Mouse (Mus musculus) G1E (cell line): Measurements from ENCODE around the gene Pip5k1b. TPM values are rescaled to one million over a fixed set of nuclear protein-coding genes. Genes with fewer than 3 reads are reported as not detected.

Source experiments
- ATAC-seq: 2 replicates; pipeline ENCODE4 v1.8.0; 2016; ENCODE audit warnings: mild to moderate bottlenecking; ENCODE audit not compliant: insufficient number of reproducible peaks, poor library complexity, low FRiP score, severe bottlenecking; ENCODE audit errors: extremely low read depth
- DNase-seq: peaks from one replicate; pipeline ENCODE4 v3.0.0; 2012; ENCODE audit warnings: low spot score
- H3K27me3 ChIP-seq: 2 replicates; pipeline ENCODE4 v1.6.1; 2012; ENCODE audit warnings: mild to moderate bottlenecking, low read length, inconsistent platforms; ENCODE audit not compliant: insufficient read depth
- H3K36me3 ChIP-seq: replicated peaks from 2 replicates; pipeline ENCODE3; 2012; ENCODE audit warnings: mild to moderate bottlenecking, inconsistent platforms
- H3K4me1 ChIP-seq: 2 replicates; pipeline ENCODE4 v1.6.1; 2012; ENCODE audit warnings: low read depth, low read length, inconsistent platforms, mixed read lengths; ENCODE audit not compliant: insufficient read depth
- H3K4me3 ChIP-seq: 2 replicates; pipeline ENCODE4 v1.5.1; 2012; ENCODE audit warnings: low read depth, mild to moderate bottlenecking, inconsistent platforms, low read length, moderate library complexity, mixed read lengths
- H3K9me3 ChIP-seq: replicated peaks from 2 replicates; pipeline ENCODE4 v1.6.1; 2012; ENCODE audit warnings: inconsistent platforms
- CTCF ChIP-seq: IDR thresholded peaks from 2 replicates; pipeline ENCODE4 v1.5.1; 2012; ENCODE audit warnings: low read depth, low read length, inconsistent platforms, mixed read lengths
- GATA1 ChIP-seq: IDR thresholded peaks from 2 replicates; pipeline ENCODE4 v1.6.1; 2012; ENCODE audit warnings: borderline replicate concordance, low read length, inconsistent platforms, mixed read lengths
- GATA2 ChIP-seq: IDR thresholded peaks from 2 replicates; pipeline ENCODE4 v1.6.1; 2012; ENCODE audit warnings: low read depth, low read length, inconsistent platforms, borderline replicate concordance
- POLR2AphosphoS5 ChIP-seq: IDR thresholded peaks from 2 replicates; pipeline ENCODE4 v1.6.1; 2012; ENCODE audit warnings: low read depth, low read length, inconsistent platforms; ENCODE audit not compliant: insufficient replicate concordance
- TAL1 ChIP-seq: conservative IDR thresholded peaks from 2 replicates; pipeline ENCODE4 v1.6.1; 2012; ENCODE audit warnings: low read depth, low read length, inconsistent platforms, mixed read lengths
- polyA plus RNA-seq: library from polyadenylated mRNA; stranded (reverse); fragments of >175 nt; gene quantifications from 2 replicates; pipeline ENCODE4 v1.2.3, GENCODE M21; 2012
- total RNA-seq, 2 experiments: library from RNA; stranded (forward) in 1 of 2; stranded (reverse) in 1 of 2; fragments of 200-1000 nt in 1 of 2; fragments of >200 nt in 1 of 2; fragmentation: Nextera tagmentation in 1 of 2; gene quantifications; 2 replicates each; pipeline ENCODE4 v1.2.3; 2014 to 2017

Gene Pip5k1b
- total and polyA plus RNA-seq, 3 experiments: 12.7 to 66.4 (median 23.6) TPM

- no peak overlapping the region for H3K4me3 ChIP-seq
- H3K36me3 ChIP-seq: peaks cover 47% of the 10 kb centered on the region
- H3K9me3 ChIP-seq: peaks cover 15% of the 10 kb centered on the region
- H3K4me1 ChIP-seq: peaks cover 64% of the 10 kb centered on the region
- no peak for ATAC-seq
- TF ChIP-seq POLR2AphosphoS5: no peak
- TF ChIP-seq CTCF: no peak
- no peaks in the 10 kb centered on the region for H3K27me3 ChIP-seq
- DNase-seq: no peak
These were observed 7.3 kb downstream of the Pip5k1b start for GRCm38 (mm10) chr19:24548337-24548736.

GRCm38 (mm10) chr19:24546153-24546552 lies 9.5 kb downstream of the Pip5k1b start:
- ATAC-seq: peak; percentile 5; the same call in 1 of the 2 replicates
- TF ChIP-seq TAL1 (0 out of 2 replicates have a peak, but pooled peaks have one; percentile 20), CTCF (no peak)
- H3K4me1 ChIP-seq: peaks cover 68% of the 10 kb centered on the region

GRCm38 (mm10) chr19:24543386-24544350 lies 12.0 kb downstream of the Pip5k1b start:
- Histone ChIP-seq H3K36me3 (peaks cover 43% of the 10 kb centered on the region), H3K9me3 (peaks cover 13% of the 10 kb centered on the region), H3K4me1 (peaks cover 82% of the 10 kb centered on the region), H3K27me3 (no peaks in the 10 kb centered on the region), H3K4me3 (no peak overlapping the region; the same call in 1 of the 2 replicates)
- TF ChIP-seq POLR2AphosphoS5: no peak
- TF ChIP-seq GATA1: no peak
- TF ChIP-seq CTCF: no peak
- no peak for TF ChIP-seq GATA2
- no peak for TF ChIP-seq TAL1
- no peak for DNase-seq
- no peak for ATAC-seq

More at GRCm38 (mm10) chr19:24546153-24546552, 9.5 kb downstream of the Pip5k1b start:
- Histone ChIP-seq H3K36me3 (peaks cover 53% of the 10 kb centered on the region), H3K4me3 (peak overlapping the region; percentile 61; the same call in 1 of the 2 replicates), H3K9me3 (peaks cover 15% of the 10 kb centered on the region), H3K27me3 (no peaks in the 10 kb centered on the region)
- DNase-seq: no peak

- Histone ChIP-seq H3K9me3 (no peaks in the 10 kb centered on the region), H3K4me3 (peak overlapping the region; percentile 59; the same call in 1 of the 2 replicates), H3K27me3 (no peaks in the 10 kb centered on the region), H3K4me1 (peaks cover 88% of the 10 kb centered on the region), H3K36me3 (peaks cover 29% of the 10 kb centered on the region)
- ATAC-seq (no peak), DNase-seq (no peak)
- TF ChIP-seq CTCF (no peak), GATA1 (no peak), GATA2 (no peak), TAL1 (no peak), POLR2AphosphoS5 (no peak)
These were observed 13.4 kb downstream of the Pip5k1b start for GRCm38 (mm10) chr19:24542293-24542675.

- Histone ChIP-seq H3K4me1 (peaks cover 92% of the 10 kb centered on the region), H3K4me3 (peak overlapping the region; percentile 59; the same call in 1 of the 2 replicates), H3K27me3 (no peaks in the 10 kb centered on the region), H3K36me3 (peaks cover 28% of the 10 kb centered on the region), H3K9me3 (no peaks in the 10 kb centered on the region)
- TF ChIP-seq CTCF: no peak
- no peak for TF ChIP-seq GATA2
- TF ChIP-seq TAL1: peak; percentile 32; the same call in 1 of the 2 replicates
- DNase-seq (no peak), ATAC-seq (peak; percentile 70)
These were observed 13.9 kb downstream of the Pip5k1b start for GRCm38 (mm10) chr19:24541669-24542292.

DNA sequence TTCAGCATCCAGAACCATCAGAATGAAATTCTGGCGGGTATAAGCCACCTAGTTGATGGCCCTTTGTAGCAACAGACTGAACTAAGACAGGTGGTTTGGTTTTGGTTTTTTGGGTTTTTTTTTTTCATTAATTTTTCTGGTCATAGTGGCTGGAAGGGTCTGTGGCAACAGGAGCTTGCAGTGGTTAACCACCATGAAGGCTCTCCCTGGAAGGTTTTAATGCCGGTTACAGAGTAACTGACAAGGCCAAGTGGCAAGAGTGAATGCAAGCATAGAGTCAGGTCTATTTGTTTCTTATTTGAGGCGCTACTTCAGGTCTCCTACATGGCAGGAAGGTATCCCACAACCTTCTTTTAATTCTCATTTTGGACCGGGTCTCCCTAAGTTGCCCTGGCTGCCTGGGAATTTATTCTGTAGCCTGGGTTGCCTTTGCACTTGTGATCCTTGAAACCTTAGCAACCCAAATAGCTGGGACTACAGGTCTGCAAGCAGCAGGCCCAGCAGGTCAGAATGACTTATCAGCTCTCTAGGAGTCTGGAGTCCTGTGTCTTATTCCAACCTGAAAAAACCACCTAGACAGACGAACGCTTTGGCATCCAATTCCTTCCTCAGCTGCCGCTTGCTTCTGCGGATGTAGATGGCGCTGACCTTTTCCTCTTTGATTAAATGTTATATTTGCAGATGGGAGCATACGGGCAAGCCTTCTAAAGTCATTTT lies 14.6 kb downstream of the Pip5k1b start:
- DNase-seq: no peak
- Histone ChIP-seq H3K9me3 (no peaks in the 10 kb centered on the region), H3K4me1 (peaks cover 92% of the 10 kb centered on the region), H3K4me3 (peak overlapping the region; percentile 14; the same call in 1 of the 2 replicates), H3K36me3 (peaks cover 28% of the 10 kb centered on the region), H3K27me3 (no peaks in the 10 kb centered on the region)
- TF ChIP-seq POLR2AphosphoS5 (no peak), CTCF (no peak), GATA1 (no peak), TAL1 (no peak), GATA2 (no peak)
- no peak for ATAC-seq
